Mouse (Mus musculus): Measurements from ENCODE around the gene Foxk1.
A peak's percentile ranks its signal among the peaks of the same experiment; 100 is the strongest.

Gene Foxk1

GRCm38 (mm10) chr5:142478829-142479435 lies 77.6 kb downstream of the Foxk1 start:
- DNase-seq (ENCODE audit: low read depth), result peak; percentile 94

- peak; percentile 50 for DNase-seq (ENCODE audit: low read depth)
Observed at GRCm38 (mm10) chr5:142482512-142482911, 81.2 kb downstream of the Foxk1 start.

- no peak for DNase-seq (ENCODE audit: low read depth)
Observed at GRCm38 (mm10) chr5:142483581-142483980, 82.3 kb downstream of the Foxk1 start.

- DNase-seq (ENCODE audit: low read depth), result no peak
Observed at GRCm38 (mm10) chr5:142486654-142487053, 85.4 kb downstream of the Foxk1 start.

GRCm38 (mm10) chr5:142489955-142490707 lies 88.8 kb downstream of the Foxk1 start:
- DNase-seq (ENCODE audit: low read depth), result peak; percentile 66

- DNase-seq (ENCODE audit: low read depth), result no peak
Observed at GRCm38 (mm10) chr5:142493307-142493706, 92.0 kb downstream of the Foxk1 start.

- DNase-seq (ENCODE audit: low read depth), result no peak
Observed at GRCm38 (mm10) chr5:142495321-142496096, 94.2 kb downstream of the Foxk1 start.

- peak; percentile 72 for DNase-seq (ENCODE audit: low read depth)
Observed at GRCm38 (mm10) chr5:142498964-142499363, 97.7 kb downstream of the Foxk1 start.

- no peak for DNase-seq (ENCODE audit: low read depth)
Observed at GRCm38 (mm10) chr5:142500918-142501317, 99.6 kb downstream of the Foxk1 start.

GRCm38 (mm10) chr5:142502414-142502813 lies 101.1 kb downstream of the Foxk1 start:
- DNase-seq (ENCODE audit: low read depth), result peak; percentile 95

- no peak for DNase-seq (ENCODE audit: low read depth)
Observed at GRCm38 (mm10) chr5:142504175-142504574, 102.9 kb downstream of the Foxk1 start.

- peak; percentile 66 for DNase-seq (ENCODE audit: low read depth)
Observed at GRCm38 (mm10) chr5:142505695-142506423, 104.6 kb downstream of the Foxk1 start.

GRCm38 (mm10) chr5:142509141-142510060 lies 108.1 kb downstream of the Foxk1 start:
- no peak for DNase-seq (ENCODE audit: low read depth)

- DNase-seq (ENCODE audit: low read depth), result no peak
Observed at GRCm38 (mm10) chr5:142510061-142510414, 108.7 kb downstream of the Foxk1 start.
